Mouse (Mus musculus) embryo, embryonic 9.5 days (tissue): ENCODE data around the gene Itch.
"Not testable (repeated sequence)": the region's sequence is repeated elsewhere in the genome, so short reads cannot be mapped to it uniquely, and the experiment has no call there.

ENCODE experiments used
- DNase-seq: peaks from one replicate; pipeline ENCODE4 v3.0.0-alpha.2; 2017; ENCODE audit errors: extremely low spot score

Itch gene

DNA sequence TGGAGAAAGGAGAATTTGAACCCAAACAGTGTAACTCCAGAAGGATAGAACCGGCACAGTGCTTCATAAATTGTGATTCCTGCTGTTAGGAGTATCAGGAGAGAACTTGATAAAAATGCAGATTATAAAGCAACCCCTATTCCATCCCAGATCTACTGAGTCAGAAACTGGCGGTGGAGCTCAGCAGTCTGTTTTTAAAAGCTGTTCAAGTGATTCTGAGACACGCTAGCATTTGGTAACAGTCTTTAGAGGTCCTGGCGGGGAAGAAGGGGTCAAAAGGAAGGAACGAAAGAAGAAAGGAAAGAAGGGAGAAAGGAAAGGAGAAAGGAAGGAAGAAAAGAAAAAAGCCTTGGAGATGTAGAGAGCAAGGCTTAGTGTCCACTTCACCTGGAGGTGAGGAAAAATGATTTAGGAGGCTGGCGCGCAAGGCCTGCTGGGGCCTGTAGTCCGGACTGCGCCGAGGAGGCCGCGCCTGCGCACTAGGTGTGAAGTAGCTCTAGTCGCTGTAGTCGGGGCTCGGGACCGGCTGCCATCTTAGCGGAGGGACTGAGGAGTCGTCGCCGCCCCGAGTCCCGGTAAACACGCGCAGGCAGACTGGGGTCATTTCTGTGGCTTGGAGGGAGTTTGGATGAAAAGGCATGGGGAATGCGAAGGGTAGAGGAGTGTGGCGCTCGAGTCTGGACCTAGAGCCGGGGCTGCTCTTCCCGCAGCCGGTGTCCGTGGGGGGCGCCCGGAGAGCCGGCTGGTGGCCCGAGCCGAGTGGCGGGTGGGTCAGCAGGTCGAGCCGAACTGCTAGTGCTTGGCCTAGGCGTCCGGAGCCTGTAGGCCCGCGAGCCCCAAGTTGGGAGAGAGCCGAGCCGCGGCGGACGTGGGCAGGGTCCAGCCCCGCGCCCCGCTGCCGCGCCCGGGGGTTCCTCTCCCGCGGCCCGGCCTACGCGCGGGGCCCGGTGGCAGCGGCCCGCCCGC lies at the start of gene Itch:
Gene Itch, plus strand, starts transcription at position 499 of the 966 bp plus-strand sequence.
- peak; percentile 89 for DNase-seq

GRCm38 (mm10) chr2:155084546-155084945 lies 48.8 kb upstream of the Itch start:
- DNase-seq = no peak

DNA sequence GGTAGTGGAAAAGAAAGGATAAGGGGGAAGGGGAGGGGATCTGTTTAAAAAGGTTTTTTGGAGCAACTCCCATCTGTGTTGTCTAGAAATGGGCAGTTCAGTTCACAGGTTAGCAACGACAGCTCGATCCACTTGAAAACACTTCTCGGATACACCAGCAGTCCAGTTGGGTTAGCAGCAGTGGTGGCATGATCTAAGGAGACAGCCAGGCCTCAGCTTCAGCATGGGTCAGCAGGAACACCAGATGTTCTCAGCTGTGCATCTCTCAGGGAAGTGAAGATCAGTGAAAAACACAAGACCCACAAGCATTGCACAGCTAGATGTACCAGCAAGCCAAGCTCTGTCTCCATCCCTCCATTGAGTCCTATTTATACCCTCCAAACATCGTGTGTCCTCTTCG lies 47.0 kb upstream of the Itch start:
- no peak for DNase-seq

GRCm38 (mm10) chr2:155088264-155088663 lies 45.0 kb upstream of the Itch start:
- DNase-seq = no peak

DNA sequence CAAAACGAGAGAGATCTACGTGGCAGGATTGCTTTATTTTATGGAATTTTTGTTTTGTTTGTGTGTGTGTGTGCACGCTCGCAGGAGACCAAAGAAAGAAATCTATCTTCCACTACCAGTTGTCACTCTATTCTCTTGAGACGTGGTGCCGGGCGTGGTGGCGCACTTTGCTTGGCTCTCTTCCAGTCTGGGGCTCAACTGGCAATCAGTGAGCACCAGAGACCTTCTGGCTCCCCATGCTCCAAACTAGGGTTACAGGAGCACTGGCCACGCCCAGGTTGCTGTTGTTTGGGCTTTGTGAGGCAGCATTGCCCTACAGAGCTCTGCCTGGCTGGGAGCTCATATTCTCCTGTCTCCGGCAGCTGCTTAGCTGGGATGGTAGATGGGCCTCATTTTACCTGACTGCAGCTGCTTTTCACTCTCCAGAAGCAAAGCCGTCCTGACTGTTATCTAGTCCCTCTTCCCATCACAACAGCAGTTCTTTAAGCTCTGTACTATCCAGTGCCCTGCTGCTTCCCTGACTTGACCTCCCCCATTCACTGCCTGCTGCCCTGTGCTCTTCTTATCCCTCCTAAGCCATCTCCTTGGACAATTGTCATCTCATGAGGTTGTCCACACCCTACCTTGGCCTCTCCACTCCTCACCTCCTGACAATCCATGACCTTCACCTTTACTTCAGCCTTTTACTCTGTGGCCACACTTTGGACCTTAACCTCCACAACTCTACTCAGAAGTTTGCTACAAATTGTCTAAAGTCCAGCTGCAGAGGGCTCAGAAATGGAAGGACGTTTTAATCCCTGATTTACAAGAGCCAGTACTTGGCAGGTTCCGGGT lies 42.2 kb upstream of the Itch start:
- no peak for DNase-seq

DNA sequence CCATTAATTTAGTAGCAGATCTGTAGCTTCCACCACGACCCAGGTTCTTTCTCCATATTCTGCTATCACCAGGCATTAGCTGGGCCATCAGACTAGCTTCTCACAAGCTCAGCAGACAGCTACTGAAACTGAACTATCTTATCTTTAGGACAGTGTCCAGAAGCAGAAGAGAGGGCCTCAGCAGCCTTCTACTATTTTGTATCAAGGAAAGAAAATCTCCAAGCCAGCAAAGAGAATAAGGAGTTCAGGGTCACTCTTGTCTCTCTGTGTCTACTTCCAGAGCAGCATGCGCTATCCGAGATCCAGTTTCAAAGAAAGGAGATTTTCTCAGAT lies 41.6 kb upstream of the Itch start:
- no peak for DNase-seq

DNA sequence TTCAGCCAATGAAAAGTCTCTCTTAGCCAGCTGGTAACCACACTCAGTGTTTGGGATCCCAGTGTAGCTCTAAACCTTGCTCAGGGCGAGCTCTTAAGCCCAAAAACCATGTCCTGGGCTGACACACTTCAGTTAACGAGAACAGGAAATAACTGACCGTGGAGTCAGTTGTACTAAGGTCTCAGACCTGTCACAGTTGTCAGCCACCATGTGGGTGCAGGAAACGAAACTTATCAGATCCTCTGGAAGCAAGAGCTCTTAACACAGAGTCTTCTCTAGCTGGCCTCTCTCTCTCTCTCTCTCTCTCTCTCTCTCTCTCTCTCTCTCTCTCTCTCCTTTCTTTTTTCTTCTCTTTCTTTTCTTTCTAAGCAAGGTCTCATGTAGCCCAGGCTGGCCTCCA lies 39.9 kb upstream of the Itch start:
- no peak for DNase-seq

- DNase-seq = no peak
Measured at GRCm38 (mm10) chr2:155098720-155099380, 34.5 kb upstream of the Itch start.

DNA sequence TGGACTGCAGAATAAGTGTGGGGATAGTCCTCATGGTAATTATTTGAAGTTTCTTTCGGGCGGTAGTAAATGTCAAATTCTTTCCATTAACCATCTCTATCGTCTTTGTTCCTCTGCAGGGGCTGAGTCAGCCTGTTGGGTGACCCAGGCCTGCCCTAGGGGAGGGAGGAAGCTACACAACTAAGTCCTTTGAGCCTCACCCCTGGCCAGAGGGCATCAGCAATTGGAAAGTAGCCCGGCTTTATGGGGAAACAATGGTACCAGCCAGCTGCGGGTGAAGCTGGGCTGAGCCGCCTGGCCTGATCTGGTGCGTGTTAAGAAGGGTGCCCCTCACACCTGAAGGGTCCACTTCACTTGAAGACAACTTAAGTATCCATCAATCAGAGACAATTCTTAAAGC lies 33.9 kb upstream of the Itch start:
- no peak for DNase-seq

DNA sequence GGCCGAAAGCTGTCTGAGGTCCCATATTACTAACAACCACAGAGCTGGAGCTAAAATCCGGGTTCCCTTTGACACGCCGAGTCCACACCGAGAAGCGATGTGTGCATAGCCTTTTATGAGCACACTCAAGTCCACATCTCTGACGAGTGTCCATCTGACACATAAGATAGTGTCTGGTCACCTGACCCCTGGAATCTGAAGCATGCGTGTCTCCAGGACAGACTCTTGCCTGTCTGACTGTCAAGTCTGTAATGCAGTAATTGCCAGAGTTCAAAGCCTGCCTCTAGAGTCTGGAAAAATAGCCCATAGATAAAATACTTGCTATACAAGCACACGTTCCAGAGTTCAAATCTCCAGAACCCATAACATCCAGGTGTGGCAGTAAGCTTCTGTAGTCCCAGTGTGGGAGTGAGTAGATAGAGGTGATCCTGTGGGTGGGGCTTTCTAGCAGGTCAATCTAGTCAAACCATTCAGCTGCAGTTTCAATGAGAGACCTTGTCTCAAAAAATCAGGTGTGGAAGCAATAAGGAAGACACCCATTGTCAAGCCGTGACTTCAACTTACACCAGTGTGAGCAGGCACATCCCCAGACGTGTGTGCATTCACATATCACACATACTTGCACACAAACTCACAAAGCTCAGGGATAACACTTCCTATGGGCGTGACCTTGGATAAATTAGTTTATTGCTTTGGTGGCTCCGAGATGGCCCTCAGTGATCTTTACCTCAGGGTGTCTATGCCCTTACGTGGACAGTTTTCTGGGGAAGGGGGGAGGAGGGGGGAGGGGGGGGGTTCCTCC lies 33.1 kb upstream of the Itch start:
- DNase-seq = no peak

DNA sequence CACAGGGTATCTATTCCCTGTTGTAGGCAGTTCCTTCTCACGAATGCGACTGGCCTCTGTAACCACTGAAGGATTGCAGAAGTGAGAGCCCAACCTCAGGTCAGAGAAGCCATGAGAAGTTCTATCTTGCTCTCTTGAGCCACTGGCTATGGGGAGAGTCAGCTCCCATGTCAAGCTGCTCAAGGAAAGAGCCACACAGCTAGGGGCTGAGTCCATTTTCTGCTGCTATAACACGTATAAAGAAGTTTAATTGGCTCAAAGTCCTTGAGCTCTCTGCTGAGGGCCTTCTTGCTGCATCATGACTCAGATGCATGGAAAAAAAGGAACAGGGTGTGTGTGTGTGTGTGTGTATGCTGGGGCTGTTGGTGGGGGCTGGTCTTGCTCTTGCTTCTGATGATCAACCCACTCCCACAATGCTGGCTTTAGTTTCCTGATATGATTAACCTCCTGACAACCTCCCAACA lies 32.5 kb upstream of the Itch start:
- DNase-seq = no peak

GRCm38 (mm10) chr2:155101761-155102181 lies 31.5 kb upstream of the Itch start:
- no peak for DNase-seq

GRCm38 (mm10) chr2:155103607-155104006 lies 29.7 kb upstream of the Itch start:
- no peak for DNase-seq

DNA sequence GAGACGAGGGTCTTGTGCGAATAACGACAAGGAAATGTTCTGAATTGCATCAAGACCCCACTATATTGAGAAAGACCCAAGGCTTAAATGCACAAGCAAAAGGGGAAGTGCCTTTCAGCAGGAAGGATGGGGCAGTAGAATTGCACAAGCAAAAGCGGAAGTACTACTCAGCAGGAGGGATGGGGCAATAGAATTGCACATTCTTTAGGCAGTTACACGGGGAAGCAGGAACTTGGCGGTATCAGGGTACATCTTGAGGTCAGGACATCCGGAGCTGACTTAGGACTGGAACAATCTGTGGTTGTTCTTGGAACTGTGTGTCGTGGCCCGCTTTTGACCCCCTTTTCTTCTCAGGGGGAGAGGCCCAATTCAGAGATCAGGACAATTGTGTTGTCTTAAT lies 26.0 kb upstream of the Itch start:
- DNase-seq = not testable (repeated sequence)

GRCm38 (mm10) chr2:155115216-155115830 lies 18.0 kb upstream of the Itch start:
- no peak for DNase-seq

DNA sequence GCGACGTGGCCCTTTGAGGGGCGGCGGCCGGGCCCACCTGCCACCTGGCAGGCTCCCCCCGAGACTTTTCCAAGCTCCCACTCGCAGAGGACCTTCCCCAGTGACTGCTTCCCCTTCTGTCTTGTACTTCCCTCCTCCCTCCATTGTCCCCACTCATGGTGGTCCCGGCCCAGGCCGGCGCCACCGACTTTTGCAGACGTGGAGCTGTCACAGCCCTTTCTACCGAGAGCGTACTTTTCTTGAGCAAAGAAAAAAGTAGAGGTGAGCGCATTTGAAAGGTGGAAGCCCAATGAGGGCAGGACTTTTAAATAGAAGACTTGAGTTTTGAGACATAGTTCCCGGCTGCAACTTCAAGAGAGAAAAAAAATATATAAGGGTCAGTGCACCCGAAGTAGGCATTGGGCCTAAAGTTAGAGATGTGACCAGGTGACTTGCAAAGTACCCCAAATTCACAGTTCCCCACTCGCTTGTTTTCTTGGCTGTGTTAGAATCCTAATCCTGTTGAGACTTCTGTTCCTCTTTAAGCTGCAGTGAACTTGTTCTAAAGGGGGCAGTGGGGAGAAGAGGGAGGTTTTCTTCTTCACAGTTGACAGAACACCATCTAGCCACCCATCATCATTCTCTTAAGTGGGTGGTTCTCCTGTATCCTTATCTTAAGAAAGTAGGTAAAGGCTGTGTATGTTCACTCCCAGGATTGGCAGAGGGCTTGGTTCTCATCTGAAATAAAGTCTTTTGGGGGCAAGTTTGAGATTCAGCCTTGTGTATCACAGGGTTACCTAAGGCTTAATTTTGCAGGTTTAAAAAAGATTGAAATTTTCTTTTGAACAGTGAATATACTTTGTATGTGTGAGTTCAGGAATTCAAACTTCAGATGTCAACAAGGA lies 910 bp downstream of the Itch start:
- DNase-seq = peak; percentile 48

GRCm38 (mm10) chr2:155135092-155135491 lies 1.8 kb downstream of the Itch start:
- no peak for DNase-seq

DNA sequence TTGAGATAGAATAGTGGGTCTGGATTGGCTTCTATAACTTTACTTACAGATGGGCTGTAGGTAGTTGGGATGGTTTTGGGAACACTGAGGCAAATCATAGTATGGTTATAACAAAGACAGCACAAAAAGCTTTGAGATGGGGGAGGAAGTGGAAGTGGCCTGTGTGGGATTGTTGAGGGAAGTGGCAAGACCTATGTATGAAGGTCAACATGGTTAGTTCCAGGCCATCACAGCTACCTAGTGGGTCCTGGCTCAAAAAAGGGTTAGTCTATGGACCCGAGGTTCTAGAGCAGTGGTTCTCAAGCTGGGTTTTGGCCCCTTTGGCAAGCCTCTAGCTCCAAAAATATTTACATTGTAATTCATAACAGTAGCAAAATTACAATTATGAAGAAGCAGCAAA lies 2.2 kb downstream of the Itch start:
- DNase-seq = no peak

DNA sequence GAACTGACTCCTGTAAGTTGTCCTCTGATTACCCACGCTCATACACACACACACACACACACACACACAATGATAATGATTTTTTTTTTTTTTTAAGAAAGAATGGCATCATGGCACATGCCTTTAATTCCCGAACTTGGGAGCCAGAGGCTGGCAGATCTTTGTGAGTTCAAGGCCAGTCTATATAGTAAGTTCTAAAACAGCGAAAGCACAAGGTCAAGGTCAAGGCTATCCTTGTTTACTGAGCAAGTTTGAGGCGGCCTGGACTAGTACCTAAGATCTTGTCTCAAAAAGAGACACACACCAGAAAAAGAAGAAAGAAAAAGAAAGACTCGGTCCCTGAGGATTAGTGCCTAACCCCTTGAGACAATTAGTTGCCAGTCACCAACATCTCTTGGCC lies 7.7 kb downstream of the Itch start:
- no peak for DNase-seq

- DNase-seq = no peak
Measured at GRCm38 (mm10) chr2:155142025-155142555, 8.8 kb downstream of the Itch start.
